Mouse (Mus musculus) CH12F3 (cell line): ENCODE measurements around the gene Olfr877.

ENCODE experiments used
- in situ Hi-C: fragments of 300-500 bp; cut with MboI; formaldehyde crosslinking; loops from 2 replicates; pipeline ENCODE4 v1.14.3; 2020; ENCODE audit warnings: low sequenced_read_pairs

Olfr877 gene

DNA sequence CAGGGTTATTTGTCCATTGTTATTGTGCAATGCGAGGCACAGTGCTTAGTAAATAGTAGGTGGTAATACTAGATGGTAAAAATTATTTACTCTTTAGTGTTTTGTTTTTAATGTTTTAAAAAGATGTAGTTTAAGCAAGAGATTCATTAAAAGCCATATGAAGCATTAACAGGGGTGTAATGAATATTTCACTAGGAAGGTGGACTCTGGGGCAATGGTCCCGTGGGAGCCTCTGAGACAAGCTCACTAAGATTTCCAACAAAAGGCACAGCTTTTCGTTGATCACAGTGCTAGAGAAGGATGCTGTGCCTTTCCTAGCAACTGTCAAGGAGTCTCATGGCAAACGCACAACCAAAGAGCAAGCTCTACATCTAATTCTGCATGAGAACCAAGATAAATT, at the start of gene Olfr877:
Olfr877 (plus strand) TSS at position 301 of the 400 bp plus-strand sequence.
- in situ Hi-C loops = no loop called here

DNA sequence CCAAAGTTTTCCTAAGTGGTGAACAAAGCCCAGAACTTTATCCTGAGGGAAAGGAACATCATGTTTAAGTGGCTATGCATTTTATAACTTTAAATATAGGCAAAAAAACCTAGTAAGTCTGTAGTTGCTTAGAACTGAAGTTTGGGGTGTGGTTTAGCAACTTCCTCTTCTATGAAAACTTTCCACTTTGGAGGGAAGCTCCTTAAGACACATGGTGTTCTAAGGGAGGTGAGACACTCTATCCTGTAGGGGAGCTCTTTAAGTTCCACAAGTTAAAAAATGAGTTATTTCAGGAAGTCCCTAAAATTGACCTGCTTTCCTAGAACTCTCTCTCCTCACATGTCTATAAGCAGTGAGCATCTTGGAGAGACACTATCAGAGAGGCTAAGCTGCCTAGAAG, 46.8 kb upstream of the Olfr877 start:
- in situ Hi-C loops = no loop called here

DNA sequence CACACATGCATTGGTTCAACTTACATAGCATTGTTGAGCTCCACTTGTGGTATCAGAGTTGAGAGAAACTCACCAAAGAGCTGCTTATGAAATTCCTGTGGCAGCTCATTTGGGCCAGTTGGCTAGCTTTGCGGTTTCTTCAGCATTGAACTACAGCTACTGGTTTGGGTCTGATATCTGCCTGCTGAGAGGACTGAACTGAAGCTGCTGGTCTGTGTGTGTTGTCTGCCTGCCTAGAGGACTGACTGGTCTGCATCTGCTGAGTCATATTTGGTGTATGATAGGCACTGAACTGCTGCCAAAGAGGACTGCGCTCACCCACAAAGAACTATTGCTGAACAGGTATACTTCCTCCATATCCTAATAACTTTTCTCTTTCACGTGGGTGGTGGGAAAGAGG, 45.6 kb upstream of the Olfr877 start:
- in situ Hi-C loops = no loop called here

DNA sequence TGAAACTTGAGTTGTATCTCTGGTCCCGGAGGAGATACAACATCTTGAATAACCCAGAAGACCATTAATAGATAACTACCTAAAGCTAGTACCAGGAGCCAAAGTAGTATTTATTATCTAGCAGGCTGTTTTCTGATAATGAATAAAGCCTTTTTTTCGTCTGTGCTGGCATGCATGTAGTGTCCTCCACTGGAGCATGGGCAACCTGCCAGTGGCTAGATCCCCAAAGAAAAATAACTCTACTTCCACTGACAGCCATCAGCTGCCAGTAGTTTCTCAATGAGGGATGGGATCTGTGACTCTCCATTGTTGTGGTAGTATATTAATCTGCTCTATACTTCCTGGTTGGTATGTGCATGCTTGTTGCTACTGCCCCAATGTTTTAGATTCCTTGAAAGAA, 45.1 kb upstream of the Olfr877 start:
- in situ Hi-C loops = no loop called here

DNA sequence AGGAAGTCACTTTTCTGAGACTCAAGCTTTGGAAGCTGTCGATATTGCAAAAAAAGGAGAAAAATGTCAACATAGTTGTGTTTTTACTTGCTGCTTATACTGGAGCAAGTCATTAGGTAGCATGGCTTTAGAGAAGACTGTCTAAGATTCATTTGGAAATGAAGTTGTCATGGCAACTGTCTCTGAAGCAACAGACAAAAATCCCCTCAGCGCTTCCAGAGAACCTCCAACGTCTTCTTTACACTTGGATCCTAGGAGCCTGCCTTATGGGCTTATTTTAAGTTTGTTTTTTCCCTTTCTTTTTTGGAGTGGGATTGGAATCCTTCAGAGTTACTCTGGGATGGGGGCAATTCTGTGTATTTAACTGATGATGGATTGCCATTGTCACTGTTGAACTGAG, 39.4 kb upstream of the Olfr877 start:
- in situ Hi-C loops = no loop called here

DNA sequence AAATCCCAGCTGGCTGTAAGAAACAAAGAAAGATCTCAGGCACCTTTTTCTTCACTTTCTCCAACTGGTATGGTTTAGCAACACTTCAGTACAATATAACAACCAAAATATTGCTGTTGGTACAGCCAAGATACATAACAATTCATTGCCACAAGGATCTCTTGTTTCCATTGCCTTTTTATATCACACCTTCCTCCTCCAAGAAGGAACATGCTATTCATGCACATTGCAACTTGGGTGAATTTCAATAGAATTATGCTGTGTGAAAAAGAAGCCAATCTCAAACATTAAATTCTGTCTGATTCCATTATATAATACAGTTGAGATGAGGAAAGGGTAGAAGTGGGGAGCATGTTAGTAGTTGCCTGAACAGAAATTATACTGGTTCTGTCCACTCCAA, 24.2 kb upstream of the Olfr877 start:
- in situ Hi-C loops = no loop called here

DNA sequence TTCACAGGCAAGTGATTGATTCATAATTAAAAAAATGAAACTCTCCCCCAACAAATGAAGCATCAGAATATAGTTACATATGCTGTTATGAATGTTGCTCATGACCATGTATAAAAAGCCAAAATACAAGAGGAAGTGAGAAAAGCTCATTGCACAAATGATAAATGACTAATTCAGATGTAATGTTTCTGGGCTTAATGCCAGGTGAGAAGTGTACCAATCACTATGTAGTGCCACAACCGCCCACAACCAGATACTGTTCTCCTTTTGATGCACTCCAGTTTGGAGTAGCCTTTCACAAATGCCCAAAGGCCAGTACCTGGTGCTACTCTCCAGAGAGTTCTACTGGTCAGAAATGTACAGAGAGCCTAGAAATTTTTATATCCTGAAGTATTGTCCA, 20.7 kb upstream of the Olfr877 start:
- in situ Hi-C loops = no loop called here

DNA sequence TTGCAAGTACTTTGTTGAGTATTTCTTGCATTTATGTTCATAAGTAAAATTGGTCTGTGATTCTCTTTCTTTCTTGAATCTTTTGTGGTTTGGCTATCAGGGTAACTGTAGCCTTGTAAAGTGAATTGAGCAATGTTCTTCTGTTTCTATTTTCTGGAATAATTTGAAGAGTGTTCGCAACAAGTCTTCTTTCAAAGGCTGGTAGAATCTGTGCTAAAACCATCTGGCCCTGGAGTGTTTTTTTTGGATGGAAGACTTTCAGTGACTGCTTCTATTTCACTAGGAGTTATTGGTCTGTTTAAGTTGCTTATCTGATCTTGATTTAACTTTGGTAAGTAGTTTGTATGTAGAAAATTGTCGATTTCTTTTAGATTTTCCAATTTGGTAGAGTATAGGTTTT, 4.8 kb upstream of the Olfr877 start:
- in situ Hi-C loops = no loop called here

DNA sequence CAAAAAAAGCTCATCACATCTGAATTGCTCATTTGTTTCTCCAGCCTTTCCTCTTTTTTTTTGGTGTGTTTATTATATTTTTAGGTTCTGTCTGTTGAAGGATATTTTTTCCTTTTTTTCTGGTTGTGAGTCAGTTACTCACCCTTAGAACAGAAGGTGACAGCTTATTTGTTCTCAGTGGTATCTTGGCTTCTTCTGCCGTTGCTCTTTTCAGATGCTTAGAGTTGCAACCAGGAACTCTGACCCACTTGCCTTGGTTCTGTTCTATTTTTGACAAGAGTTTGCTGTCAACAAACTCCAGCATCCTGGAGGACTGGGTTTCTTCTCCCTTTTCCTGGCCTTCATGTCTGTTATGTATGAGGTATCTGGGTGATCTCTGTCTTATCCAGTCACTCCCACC, 9.3 kb downstream of the Olfr877 start:
- in situ Hi-C loops = no loop called here

DNA sequence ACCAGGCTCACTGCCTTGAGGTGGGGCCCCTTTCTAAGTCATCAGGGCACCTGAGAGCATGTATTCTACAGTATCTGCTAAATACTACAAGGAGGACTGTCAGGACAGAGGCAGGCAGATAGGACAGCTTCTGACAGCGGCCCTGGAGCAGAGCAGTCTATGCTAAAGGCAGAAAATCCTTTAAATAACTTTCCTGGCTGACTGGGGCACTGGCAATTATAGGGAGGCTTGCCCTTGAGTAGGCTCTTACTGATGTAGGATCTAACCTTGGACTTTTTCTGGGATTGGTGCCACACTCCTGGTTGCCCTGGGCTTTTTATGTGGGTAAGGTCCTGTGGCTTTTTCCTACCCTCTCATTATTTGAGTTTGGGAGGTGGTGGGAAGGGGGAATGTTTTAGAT, 16.2 kb downstream of the Olfr877 start:
- in situ Hi-C loops = no loop called here

DNA sequence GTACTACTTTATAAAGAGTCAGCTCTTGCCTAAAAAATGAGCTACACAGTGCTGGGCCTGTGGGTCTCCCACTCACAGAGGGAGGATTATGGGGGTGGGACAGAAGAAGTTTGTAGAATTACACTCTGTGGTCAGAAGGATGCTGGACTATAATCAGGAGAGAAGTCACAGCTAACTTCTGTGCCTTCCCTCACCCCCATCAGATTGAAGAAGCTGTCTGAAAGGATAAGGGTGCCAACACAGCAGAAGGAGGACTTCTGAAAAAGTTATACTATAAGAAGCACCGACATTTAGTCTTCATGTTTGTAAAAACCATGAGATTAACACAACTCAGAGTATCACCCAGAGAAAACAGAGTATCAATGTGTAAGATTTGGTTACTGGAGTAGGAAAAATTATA, 17.0 kb downstream of the Olfr877 start:
- in situ Hi-C loops = no loop called here

DNA sequence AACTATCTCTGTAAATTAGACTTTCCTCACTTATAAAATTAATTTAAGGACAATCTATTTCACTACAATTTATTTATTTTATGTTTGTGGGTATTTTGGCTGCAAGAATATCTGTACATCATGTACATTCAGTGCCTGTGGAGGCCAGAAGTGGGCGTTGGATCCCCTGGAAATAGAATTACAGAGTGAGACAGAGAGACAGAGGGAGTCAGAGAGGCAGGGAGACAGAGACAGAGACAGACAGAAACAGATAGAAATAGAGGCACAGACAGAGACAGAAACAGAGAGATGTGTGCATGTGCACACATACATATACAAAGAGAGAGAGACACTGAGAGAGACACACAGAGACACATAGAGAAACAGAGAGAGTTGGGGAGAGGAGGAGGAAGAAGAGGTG, 17.5 kb downstream of the Olfr877 start:
- in situ Hi-C loops = no loop called here

DNA sequence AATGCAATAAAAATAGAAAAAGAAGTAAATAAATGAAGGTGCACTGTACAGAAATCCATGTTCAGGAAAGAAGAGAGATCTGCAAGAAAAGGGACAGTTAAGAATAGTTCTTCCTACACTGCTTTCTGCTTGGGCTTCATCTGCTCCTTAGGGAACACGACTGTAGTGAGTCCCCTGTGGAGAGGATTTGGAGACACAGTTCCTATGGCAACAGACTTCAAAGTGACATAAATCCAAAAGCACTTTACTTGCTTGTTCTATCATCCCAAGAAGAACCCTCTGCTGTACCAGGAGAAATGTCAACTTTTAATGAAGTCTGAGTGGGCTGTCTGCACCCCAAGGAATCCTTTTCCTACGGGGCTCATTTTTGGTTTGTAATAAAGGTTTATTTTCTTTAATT, 36.9 kb downstream of the Olfr877 start:
- in situ Hi-C loops = no loop called here

DNA sequence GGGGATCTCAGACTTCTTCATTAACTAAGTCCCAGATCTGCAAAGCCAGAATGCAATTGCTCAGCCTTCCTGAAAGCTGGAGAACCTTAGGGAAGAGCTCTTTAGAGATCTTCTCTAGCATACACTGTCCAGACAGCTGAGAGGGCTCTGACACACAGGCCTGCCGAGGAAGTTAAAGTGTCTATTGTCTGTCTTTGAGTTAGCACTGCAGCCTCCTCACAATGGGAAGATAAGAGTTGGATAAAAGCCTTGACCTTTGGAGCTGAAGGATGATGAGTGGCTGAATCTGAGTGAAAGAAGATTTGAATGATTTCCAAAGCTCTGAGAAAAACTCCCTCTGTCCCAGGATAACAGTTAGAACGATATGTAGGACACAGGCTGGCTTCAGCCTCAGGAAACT, 42.6 kb downstream of the Olfr877 start, which contains the start of gene Olfr145:
Olfr145 (plus strand) TSS at position 64 of the 400 bp plus-strand sequence.
- in situ Hi-C loops = no loop called here

DNA sequence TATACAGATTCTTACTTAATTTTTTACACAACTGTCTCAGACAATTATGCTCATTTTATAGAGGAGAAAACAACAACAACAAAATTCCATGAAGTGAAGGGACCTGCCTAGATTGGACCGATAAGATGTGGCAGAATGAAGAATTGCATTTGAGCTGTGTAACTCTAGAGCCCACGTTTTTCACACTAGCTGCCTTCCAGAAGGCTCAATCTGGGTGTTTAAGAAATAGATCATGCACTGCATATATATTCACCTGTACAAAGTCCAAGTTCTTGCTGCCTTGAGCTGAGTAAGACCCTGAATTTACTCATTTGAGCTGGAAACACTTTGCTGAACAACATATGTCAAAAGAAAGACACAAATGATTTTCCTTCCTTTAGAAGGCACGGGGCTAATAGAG, 51.5 kb downstream of the Olfr877 start:
- in situ Hi-C loops = no loop called here
